Mouse (Mus musculus) olfactory bulb, adult 2 months (tissue): ENCODE data around the gene Akap13.

Source experiments
- CTCF ChIP-seq: fragments of 200-500 bp; IDR thresholded peaks from 2 replicates; pipeline ENCODE4 v1.5.1; 2012; ENCODE audit warnings: low read depth, mild to moderate bottlenecking, low read length, moderate library complexity; ENCODE audit not compliant: insufficient read depth
- POLR2A ChIP-seq: fragments of 200-500 bp; IDR thresholded peaks from 2 replicates; pipeline ENCODE4 v1.6.1; 2012; ENCODE audit warnings: mild to moderate bottlenecking, low read depth, low read length, moderate library complexity; ENCODE audit not compliant: insufficient read depth

- TF ChIP-seq CTCF: no peak
- TF ChIP-seq POLR2A: no peak
These were observed 153.4 kb downstream of the Akap13 start for GRCm38 (mm10) chr7:75608716-75609115.
